Mouse (Mus musculus): ENCODE measurements around the gene Clcc1. TPM values are rescaled to one million over a fixed set of nuclear protein-coding genes. Genes with fewer than 3 reads are reported as not detected.

Gene Clcc1
- total RNA-seq, 2 experiments from 2014 or later = 31.6 to 35.8 TPM

GRCm38 (mm10) chr3:108699786-108700185 is 46.1 kb downstream of the Clcc1 start:
- DNase-seq = no peak
- intact Hi-C loops (cut with DNase I) = no loop called here

DNA sequence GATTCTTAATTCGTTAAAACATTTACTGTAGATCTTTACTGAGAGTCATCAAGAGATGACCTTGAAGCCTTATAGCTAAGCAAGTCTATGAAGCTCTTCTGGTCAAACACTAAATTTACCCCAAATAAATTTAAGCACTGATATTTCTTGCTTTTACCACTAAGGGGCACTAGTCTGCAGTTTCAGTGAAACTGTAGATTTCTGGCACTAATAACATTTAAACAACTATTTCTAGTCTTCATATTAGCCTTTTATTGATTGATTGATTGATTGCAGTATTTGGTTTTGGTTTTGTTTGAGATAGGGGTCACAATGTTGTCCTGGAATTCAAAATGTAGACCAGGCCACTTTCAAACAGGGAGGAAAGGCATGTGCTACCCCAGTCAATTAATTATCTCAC is 47.5 kb downstream of the Clcc1 start:
- no peak for DNase-seq
- intact Hi-C loops (cut with DNase I) = loop anchor here (1.0 kb wide), 1 partner anchor 70 kb away; no protein-coding TSS in a partner anchor

DNA sequence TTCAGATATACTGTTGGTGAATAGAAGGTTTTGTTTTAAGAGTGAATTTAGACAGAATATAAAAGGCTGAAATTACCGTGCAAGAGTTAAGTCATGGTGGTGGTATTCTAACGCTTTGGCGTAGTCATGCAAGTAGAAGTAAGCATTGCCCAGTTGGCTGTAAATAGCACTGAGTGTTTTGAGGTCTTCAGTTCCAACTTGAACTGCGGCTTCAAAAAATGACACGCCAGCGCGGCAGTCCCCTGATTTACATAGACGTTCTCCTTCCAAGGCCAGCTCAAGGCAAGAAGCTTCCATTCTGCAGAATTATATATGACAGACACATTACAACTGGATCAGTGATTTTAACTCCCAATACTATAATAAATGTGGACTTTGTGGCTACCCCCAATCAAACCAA is 49.1 kb downstream of the Clcc1 start:
- intact Hi-C loops (cut with DNase I) = no loop called here
- DNase-seq = no peak

- no peak for DNase-seq
- intact Hi-C loops (cut with DNase I) = no loop called here
Observed at GRCm38 (mm10) chr3:108711296-108711695, 57.6 kb downstream of the Clcc1 start.

- intact Hi-C loops (cut with DNase I) = no loop called here
- no peak for DNase-seq
Observed at GRCm38 (mm10) chr3:108713065-108713675, 59.5 kb downstream of the Clcc1 start.

DNA sequence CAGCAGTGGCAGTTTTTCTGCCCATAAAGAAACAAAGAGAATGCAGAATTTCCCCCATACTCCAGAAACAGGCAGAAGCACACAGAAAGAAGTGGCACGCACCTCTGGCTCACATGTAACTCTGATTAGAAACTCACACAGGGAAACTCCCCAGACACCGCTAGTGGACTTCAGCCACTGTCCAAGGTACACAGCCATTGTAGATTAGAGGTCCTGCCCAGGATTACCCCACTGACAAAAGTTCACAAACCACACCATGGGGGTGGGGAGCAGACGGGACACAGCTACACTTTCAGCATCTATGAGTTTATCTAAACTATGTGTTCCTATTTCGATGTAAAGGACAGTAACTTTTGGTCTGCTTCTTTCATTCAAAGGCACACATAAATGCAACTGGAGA is 61.1 kb downstream of the Clcc1 start:
- DNase-seq = no peak
- intact Hi-C loops (cut with DNase I) = no loop called here

- intact Hi-C loops (cut with DNase I) = no loop called here
- DNase-seq = no peak
Observed at GRCm38 (mm10) chr3:108717896-108718502, 64.3 kb downstream of the Clcc1 start.

GRCm38 (mm10) chr3:108719357-108719756 is 65.6 kb downstream of the Clcc1 start:
- no peak for DNase-seq
- intact Hi-C loops (cut with DNase I) = no loop called here

- no peak for DNase-seq
- intact Hi-C loops (cut with DNase I) = loop anchor here (2.0 kb wide), 1 partner anchor 51 kb away; no protein-coding TSS in a partner anchor
Observed at GRCm38 (mm10) chr3:108719761-108720160, 66.0 kb downstream of the Clcc1 start.

DNA sequence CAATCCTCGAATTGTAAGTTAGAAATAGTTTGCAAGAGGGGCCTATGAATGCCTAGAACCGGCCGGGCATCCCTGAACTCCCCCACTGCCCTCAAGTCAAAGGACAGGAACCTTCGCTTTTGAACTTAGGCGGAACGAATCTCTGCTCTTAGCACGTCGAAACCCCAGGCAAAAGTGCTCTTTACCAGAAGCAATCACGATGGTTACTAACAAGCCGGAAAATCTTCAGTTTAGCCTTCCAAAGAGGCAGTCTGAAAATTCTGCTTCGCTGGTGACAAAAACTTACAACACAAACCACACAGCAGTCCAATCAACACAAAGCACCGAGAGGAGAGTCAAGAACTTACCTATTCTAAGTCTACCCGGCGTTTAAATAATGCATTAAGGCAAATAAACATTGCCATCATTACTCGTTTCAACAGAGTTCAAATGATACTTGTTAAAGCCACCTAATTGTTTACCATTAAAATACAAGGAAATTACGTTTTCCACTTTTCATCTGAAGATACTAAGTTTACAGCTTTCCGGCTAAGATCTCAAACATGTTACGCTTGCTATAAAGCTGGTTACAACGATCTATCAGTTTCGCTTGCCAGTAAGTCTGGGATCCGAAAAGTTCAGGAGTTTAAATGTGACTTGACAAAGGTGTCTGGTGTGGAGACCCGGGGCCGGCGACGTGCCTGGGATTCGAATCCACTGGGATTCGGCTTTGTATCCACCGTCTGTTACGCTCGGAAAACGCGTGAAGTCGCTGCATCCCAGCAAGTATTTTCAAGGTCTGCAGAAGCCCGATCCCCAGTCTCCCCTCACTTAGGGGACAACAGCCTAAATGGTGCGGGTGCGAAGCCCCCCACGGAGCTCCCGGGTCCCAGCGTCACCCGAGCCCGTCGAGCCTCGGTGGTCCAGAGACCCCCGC is 67.6 kb downstream of the Clcc1 start:
- intact Hi-C loops (cut with DNase I) = loop anchor here (2.0 kb wide), 1 partner anchor 49 kb away; no protein-coding TSS in a partner anchor
- DNase-seq = peak; percentile 68 to 72

DNA sequence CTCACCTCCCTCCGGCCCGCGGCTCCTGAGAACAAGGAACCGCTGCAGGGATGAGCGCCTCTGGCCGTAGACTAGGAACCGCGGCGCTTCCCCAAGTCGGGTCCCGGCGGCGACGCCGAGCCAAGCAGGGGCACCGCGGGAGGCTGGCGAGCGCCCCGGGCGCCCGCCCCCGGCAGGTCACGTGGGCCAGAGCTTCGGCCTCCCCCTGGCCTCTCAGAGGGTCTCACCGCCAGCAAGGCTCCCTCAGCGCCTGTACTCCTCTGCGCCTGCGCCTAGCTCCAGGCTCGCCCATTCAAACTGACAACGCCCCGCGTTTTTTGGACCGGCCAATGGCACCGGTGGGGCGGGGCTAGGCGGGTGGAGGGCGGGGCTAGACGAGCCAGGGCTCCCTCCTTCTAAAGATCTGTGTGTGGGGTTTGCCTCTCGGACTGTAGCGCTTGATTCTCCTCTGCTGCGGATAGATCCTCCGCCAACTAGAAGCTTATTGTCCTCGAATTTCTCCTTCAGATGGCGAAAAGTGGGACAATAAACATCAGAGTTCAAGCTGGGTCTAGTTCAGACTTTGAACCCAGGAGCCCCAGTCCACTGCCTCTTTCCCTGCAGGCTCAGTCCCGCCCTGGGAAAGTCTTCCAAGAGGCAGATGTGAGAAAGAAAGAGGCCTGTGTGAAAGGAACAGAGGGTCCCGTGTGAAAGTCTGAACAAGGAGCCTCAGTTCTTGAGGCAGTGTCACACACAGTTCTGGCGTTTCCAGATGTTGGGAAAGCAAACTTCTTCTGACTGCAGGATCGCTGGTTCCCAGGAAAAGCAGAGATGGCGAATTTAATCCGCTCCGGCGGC is 68.5 kb downstream of the Clcc1 start, which contains the start of gene Gpsm2:
Gene Gpsm2, minus strand, starts transcription at position 274 of the 837 bp plus-strand sequence.
- peak; percentile 97 to 98 for DNase-seq
- intact Hi-C loops (cut with DNase I) = no loop called here

GRCm38 (mm10) chr3:108726413-108726812 is 72.7 kb downstream of the Clcc1 start:
- intact Hi-C loops (cut with DNase I) = no loop called here
- DNase-seq = no peak

GRCm38 (mm10) chr3:108727344-108727743 is 73.6 kb downstream of the Clcc1 start:
- no peak for DNase-seq
- intact Hi-C loops (cut with DNase I) = no loop called here

- intact Hi-C loops (cut with DNase I) = no loop called here
- no peak for DNase-seq
Observed at GRCm38 (mm10) chr3:108727776-108728175, 74.1 kb downstream of the Clcc1 start.

Other genes with a start within 250 kb of the Clcc1 start
- 1 to 10 TPM; 7.4 to 7.6 TPM for gene Celsr2, start 238.4 kb upstream of the Clcc1 start, total RNA-seq (2021)
- 10 to 100 TPM; 97.1 to 97.8 TPM for gene Sars, start 208.7 kb upstream of the Clcc1 start, total RNA-seq (2021)
- gene 1700013F07Rik, start 119.8 kb upstream of the Clcc1 start, total RNA-seq (2021) = not detected
- under 1 TPM; 0.17 to 0.60 TPM for gene 5330417C22Rik, start 117.4 kb upstream of the Clcc1 start, total RNA-seq (2021)
- gene Tmem167b, start 91.4 kb upstream of the Clcc1 start, total RNA-seq (2021) = 10 to 100 TPM; 31.3 to 32.7 TPM
- 10 to 100 TPM; 17.2 to 20.7 TPM for gene Taf13, start 82.2 kb upstream of the Clcc1 start, total RNA-seq (2021)
- gene Wdr47, start 62.6 kb upstream of the Clcc1 start, total RNA-seq (2021) = 1 to 10 TPM; 8.4 to 8.7 TPM
- 1 to 10 TPM; 8.0 to 8.8 TPM for gene Gpsm2, start 68.4 kb downstream of the Clcc1 start, total RNA-seq (2021)
- under 1 TPM in 1 of 2 experiments, not detected in 1; 0.12 TPM for gene Aknad1, start 85.7 kb downstream of the Clcc1 start, total RNA-seq (2021)
- gene Stxbp3, start 186.6 kb downstream of the Clcc1 start, total RNA-seq (2021) = 10 to 100 TPM; 25.8 to 31.8 TPM
- gene Fndc7, start 236.1 kb downstream of the Clcc1 start, total RNA-seq (2021) = under 1 TPM in 1 of 2 experiments, not detected in 1; 0.07 TPM